Mouse (Mus musculus) lung, adult 2 months (tissue): ENCODE measurements around the gene Taok3.

Experiments used
- CTCF ChIP-seq: fragments of 200-500 bp; IDR thresholded peaks from 2 replicates; pipeline ENCODE4 v1.5.1; 2011; ENCODE audit warnings: mild to moderate bottlenecking, low read length, control low read depth; ENCODE audit not compliant: insufficient read depth
- POLR2A ChIP-seq: fragments of 200-500 bp; IDR thresholded peaks from 2 replicates; pipeline ENCODE4 v1.6.1; 2011; ENCODE audit warnings: low read depth, mild to moderate bottlenecking, control low read depth, low read length, borderline replicate concordance; ENCODE audit errors: extremely low read depth

DNA sequence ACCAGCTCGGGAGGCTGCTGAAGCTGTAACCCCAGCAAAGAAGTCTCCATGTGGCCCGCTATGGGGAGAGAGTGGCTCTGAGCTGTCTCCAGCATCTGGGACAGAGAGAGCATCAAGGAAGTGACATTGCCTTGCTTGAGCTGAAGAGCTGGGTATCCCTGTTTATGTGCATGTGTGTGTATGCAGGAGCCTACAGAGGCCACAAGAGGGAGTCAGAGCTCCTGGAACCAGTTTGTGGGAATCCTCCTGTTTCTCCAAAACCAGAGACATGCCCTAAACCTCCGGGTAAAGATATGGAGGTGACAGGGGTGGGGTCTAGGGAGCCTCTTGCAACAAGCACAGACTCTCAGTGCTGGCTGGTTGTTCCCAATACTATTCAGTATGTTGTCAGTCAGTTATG is 171.4 kb downstream of the Taok3 start:
- TF ChIP-seq POLR2A (no peak), CTCF (no peak)
